Mouse (Mus musculus) forelimb bud, embryonic 11.5 days (tissue): ENCODE measurements around the gene Zfp948.

ENCODE experiments used
- DNase-seq: peaks from one replicate; pipeline ENCODE4 v3.0.0-alpha.2; 2012; ENCODE audit warnings: low read depth, low spot score

Gene Zfp948

GRCm38 (mm10) chr17:21566728-21567349, at the start of gene Zfp948:
TSS of gene Zfp948 (plus strand) at chr17:21567008.
- peak; percentile 90 for DNase-seq

GRCm38 (mm10) chr17:21517130-21517671, 49.6 kb upstream of the Zfp948 start:
- DNase-seq: no peak

DNA sequence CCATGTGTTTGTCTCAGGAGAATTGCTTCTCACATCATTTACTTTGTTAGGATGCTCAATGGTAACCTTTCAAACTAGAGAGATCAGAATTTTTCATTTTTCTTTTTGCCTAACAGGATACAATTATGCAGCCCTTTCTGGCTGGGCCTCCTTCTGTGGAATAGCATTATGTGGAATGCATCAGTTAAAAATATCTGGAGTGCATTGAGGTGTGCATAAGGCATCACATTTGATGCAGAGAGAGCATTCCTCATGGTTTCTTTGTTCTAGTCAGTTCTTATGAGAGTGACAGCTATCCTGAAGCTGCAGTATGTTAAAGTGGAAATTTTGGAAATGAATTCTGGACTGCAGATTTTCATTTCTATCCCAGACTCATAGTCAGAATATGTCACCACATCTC, 40.5 kb upstream of the Zfp948 start:
- no peak for DNase-seq

- DNase-seq: no peak
Observed at GRCm38 (mm10) chr17:21530645-21531330, 36.0 kb upstream of the Zfp948 start.

DNA sequence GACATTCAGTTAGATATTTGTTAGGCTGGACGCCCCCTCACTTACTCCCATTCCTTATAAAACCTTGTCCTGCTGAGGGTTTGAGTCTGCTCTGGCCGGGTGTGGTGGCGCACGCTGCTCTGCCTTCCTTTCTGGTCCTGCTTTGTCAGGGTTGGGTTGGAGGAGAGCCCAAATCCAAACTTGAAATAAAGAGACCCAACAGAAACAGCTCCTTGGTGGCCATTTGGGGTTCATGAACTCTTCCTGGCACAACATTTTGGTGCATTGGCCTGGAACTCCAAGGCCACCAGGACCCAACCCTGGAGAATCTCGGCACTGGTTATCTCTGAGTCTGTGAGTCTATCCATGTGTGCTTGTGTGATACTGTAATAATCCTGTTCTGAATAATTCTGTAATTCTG, 35.2 kb upstream of the Zfp948 start:
- DNase-seq: no peak

GRCm38 (mm10) chr17:21532101-21532951, 34.5 kb upstream of the Zfp948 start:
- DNase-seq: peak; percentile 75

DNA sequence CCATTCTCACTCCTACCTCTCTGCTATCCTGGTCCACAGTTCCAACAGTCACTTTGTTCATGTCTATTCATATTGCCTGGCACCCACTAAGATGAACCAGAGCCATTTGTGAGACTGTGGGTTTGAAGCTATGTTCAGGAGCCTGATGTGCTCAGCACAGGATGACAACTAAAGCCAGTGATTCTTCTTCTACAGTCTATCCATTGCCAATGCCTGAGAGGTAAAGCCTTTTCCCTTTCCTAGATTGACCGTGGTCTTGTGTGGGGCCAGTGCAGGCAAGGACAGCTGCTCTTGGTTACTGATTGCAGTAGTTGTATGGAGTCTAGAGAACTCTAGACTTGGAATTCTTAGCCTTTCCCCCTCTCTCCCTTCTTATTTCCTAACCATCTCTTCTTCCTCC, 32.8 kb upstream of the Zfp948 start:
- no peak for DNase-seq

DNA sequence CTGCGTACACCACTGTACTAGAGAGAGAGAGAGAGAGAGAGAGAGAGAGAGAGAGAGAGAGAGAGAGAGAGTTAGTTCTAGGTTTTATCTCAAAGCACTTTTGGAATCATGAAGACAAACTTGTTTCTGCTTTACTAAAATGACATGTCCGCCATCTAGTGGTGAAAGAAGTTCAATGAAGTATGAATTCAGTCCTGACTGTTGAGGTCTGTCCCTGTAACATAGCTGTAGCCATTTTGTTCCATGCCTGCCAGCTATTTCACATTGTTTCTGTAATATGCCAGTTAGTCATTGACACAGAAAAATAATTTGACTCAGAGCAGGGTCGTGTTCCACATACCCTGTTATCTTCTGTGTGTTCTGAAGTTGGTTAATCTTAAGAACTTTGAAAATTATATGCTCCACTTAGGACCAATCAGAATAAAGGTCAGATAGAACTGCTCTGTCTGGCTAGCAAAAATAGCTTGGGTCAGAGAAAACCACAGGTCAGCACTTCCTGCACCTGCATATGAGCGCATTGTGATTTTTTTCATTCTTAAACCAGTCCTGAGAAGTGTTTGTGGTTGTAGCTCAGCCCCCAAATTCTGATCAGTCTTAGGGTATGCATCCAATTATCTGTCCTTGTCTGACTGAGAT, 32.2 kb upstream of the Zfp948 start:
- DNase-seq: peak; percentile 89

DNA sequence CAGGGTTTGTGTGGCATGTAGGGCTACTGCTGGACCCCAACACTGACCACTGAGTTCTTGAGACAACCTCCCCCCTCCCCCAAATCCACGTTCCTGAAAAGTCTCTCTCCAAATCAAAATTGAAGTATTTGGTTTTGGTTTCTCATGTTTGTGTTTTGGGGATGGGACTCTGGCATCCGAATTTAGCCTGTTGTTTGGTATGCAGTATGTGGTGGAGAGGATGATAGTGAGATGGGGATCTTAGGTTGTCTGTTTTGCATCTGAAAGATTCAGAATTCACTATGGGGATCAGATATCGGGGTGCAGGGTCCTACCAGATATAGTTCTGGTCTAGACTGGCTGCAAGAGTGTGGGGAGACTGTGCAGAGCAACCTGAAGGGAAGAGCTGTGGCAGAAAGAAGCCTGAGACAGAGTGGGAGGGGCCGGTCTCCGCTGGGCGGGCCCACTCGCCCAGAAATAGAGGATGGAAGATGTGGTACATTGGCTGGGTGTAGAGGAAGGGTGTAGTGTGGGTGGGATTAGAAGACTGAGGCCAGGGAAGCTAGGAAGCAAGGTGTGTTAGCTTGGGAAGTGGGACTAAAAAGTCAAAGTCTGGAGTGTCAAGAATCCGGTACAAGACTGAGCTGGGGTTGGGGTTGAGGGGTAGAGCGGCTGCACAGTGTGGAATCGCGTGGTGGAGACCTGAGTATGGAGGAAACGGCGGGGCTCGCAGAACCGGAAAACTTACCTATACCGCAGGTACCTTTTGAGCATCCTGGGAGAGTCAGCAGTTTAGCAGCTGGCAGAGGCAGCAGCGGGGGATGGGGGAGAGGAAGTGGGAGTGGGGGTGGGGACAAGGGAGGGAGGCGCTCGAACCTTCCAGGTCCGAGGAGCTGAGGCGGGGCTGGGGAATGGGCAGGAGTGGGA, 31.5 kb upstream of the Zfp948 start, which contains the start of gene Zfp52:
Zfp52 (plus strand) TSS at position 444 of the 906 bp plus-strand sequence.
- peak; percentile 40 for DNase-seq

- DNase-seq: no peak
Observed at GRCm38 (mm10) chr17:21536096-21536495, 30.7 kb upstream of the Zfp948 start.

DNA sequence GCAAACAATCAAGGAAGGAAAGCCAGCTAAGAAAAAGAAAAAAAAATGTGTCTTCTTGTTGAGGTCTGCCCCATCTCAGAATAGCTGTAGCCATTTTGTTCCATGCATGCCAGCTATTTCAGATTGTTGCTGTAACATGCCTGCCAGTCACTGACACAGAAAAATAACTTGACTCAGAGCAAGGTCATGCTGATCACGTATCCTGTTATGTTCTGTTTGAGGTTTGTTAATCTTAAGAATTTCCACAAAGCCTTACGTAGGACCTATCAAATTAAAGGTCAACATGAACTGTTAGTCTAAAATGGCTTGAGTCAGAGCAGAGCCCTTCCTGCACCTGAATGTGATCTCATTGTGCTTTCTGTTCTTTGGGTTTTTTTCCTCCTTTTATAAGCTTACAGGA, 30.1 kb upstream of the Zfp948 start:
- DNase-seq: no peak

- DNase-seq: no peak
Observed at GRCm38 (mm10) chr17:21557831-21558230, 9.0 kb upstream of the Zfp948 start.

- peak; percentile 41 for DNase-seq
Observed at GRCm38 (mm10) chr17:21566220-21566619, 588 bp upstream of the Zfp948 start.

DNA sequence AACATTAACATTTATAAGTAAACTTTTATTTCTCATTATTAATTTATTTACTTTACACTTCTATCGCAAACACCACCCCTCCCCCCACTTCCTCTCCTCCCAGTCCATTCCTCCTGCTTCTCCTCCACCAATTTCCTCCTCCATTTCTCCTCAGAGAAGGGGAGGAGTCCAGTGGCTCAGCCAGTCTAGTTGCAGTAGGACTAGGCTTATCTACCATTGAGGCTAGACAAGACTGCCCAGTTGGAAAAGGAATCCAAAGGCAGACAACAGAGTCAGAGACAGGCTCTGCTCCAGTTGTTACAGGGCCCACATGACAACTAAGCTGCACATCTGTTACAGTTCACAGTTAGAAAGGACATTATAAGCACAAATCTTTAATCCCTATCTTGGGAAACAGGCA, 888 bp downstream of the Zfp948 start:
- DNase-seq: peak; percentile 34

DNA sequence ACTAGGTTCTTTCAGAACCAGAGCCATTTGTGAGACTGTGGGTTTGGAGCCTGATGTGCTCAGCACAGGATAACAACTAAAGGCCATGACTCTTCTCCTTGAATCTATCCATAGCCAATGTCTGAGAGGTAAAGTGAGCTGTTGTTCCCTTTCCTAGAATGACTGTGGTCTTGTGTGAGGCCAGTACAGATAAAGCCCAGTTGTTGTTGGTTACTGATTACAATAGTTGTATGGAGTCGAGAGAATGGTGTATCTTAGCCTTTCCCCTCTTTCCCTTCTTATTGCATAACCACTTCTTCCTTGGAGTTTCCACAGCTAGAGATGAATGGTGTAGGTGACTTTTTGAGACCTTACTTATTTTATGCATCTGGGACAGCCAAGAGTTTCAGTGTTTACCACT, 12.3 kb downstream of the Zfp948 start:
- DNase-seq: no peak

GRCm38 (mm10) chr17:21579493-21580175, 12.8 kb downstream of the Zfp948 start:
- DNase-seq: peak; percentile 70

- no peak for DNase-seq
Observed at GRCm38 (mm10) chr17:21585521-21585920, 18.7 kb downstream of the Zfp948 start.

GRCm38 (mm10) chr17:21616356-21616755, 49.5 kb downstream of the Zfp948 start:
- no peak for DNase-seq

DNA sequence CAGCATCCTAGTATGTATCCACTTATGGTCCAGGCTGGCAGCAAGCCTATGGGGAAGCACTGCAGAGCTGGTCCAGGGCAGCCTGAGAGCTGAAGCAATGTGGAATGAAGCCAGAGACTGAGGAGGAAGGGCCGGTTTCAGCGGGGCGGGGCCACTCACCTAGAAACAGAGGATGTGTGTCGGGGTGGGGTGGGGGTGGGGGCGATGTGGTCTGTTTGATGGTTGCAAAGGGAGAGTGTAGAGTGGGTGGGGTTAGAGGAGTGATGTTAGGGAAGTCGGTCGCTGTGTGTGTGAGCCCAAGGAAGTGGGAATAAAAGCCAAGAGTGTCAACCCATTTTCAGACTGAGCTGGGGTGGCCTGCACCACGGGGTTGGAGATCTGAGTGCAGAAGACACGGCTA, 50.5 kb downstream of the Zfp948 start:
- DNase-seq: no peak

GRCm38 (mm10) chr17:21623647-21624046, 56.8 kb downstream of the Zfp948 start:
- DNase-seq: no peak
